Mouse (Mus musculus): Measurements from ENCODE around the gene Nfyc. TPM values are rescaled to one million over a fixed set of nuclear protein-coding genes. Genes with fewer than 3 reads are reported as not detected.

Nfyc gene
- total and polyA plus RNA-seq, 2 experiments from 2014 or later: 91.1 to 174 TPM

DNA sequence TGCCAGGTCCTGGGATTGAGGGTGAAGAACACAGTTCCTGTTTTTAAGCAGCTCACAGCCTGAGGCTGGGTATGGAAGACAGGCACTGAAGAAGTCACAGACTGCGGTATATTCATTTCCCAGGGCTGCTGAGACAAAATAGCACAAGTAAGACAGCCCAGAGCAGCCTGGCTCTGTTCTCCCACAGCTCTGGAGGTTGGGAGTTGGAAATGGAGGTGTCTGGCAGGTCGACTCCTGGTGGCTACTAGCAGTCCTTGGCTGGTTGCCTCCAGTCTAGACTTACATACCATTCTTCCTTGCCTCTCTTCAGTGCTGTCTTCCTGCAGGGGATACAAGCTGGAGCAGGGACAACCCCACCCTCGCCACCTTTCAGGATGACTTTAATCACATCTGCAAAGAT is 37.6 kb upstream of the Nfyc start:
- ATAC-seq (ENCODE audit: insufficient read depth, low read depth): no peak
- no peaks in the 10 kb centered on the region for H3K9me3 ChIP-seq (replicated peaks; ENCODE audit: control insufficient read depth, low read length)
- no peaks in the 10 kb centered on the region for H3K36me3 ChIP-seq (replicated peaks; ENCODE audit: control insufficient read depth, insufficient read depth, low read length)
- no peak overlapping the region for H3K9ac ChIP-seq (replicated peaks; ENCODE audit: low read depth, low read length)
- DNase-seq (ENCODE audit: low spot score): no peak
- H3K27ac ChIP-seq (ENCODE audit: low read depth): no peak overlapping the region
- no peaks in the 10 kb centered on the region for H3K27me3 ChIP-seq (ENCODE audit: control insufficient read depth, insufficient read depth, low read length)
- TF ChIP-seq CTCF (IDR thresholded peaks at IDR 0.05; ENCODE audit: low read depth): no peak
- no peak for TF ChIP-seq EP300 (IDR thresholded peaks at IDR 0.05; ENCODE audit: low read depth)
- 63% methylated on average over 3 of the region's 3 CpGs for WGBS
- no peaks in the 10 kb centered on the region for H3K4me1 ChIP-seq (ENCODE audit: control insufficient read depth, insufficient read depth)
- H3K4me2 ChIP-seq (ENCODE audit: low read depth, low read length): no peak overlapping the region
- no peak overlapping the region for H3K4me3 ChIP-seq (ENCODE audit: low read depth, low read length)

DNA sequence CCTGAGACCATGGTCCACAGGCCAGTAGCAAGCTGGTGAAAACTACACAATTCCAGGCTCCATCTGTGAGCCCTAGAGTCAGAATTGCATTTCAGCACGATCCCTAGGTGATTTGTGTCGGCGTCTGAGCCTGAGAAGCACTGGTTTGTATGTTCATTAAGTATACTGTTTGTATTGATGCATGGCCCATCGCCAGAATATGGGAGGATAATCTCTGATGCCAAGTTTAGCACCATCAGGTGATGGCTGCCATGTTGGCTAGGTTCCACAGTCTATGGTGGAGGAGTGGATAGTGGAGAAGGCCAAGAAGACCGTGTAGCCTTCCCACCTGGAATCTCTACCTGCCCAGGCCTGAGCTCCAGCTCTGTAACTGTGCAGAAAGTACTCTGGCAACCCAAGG is 36.9 kb upstream of the Nfyc start:
- H3K27ac ChIP-seq (ENCODE audit: low read depth): no peak overlapping the region
- 59% methylated on average over 5 of the region's 5 CpGs for WGBS
- no peak overlapping the region for H3K9ac ChIP-seq (replicated peaks; ENCODE audit: low read depth, low read length)
- DNase-seq (ENCODE audit: low spot score) (no peak), ATAC-seq (ENCODE audit: insufficient read depth, low read depth) (no peak)
- TF ChIP-seq EP300 (IDR thresholded peaks at IDR 0.05; ENCODE audit: low read depth): no peak
- TF ChIP-seq CTCF (IDR thresholded peaks at IDR 0.05; ENCODE audit: low read depth): no peak
- no peaks in the 10 kb centered on the region for H3K4me1 ChIP-seq (ENCODE audit: control insufficient read depth, insufficient read depth)
- no peaks in the 10 kb centered on the region for H3K36me3 ChIP-seq (replicated peaks; ENCODE audit: control insufficient read depth, insufficient read depth, low read length)
- no peaks in the 10 kb centered on the region for H3K27me3 ChIP-seq (ENCODE audit: control insufficient read depth, insufficient read depth, low read length)
- H3K4me2 ChIP-seq (ENCODE audit: low read depth, low read length): no peak overlapping the region
- H3K9me3 ChIP-seq (replicated peaks; ENCODE audit: control insufficient read depth, low read length): no peaks in the 10 kb centered on the region
- H3K4me3 ChIP-seq (ENCODE audit: low read depth, low read length): no peak overlapping the region

- DNase-seq (ENCODE audit: low spot score): peak; percentile 28
- no peak for TF ChIP-seq EP300 (IDR thresholded peaks at IDR 0.05; ENCODE audit: low read depth)
- TF ChIP-seq CTCF (IDR thresholded peaks at IDR 0.05; ENCODE audit: low read depth): no peak
- Histone ChIP-seq H3K4me1 (ENCODE audit: control insufficient read depth, insufficient read depth) (no peaks in the 10 kb centered on the region), H3K9me3 (replicated peaks; ENCODE audit: control insufficient read depth, low read length) (no peaks in the 10 kb centered on the region), H3K27me3 (ENCODE audit: control insufficient read depth, insufficient read depth, low read length) (no peaks in the 10 kb centered on the region), H3K27ac (ENCODE audit: low read depth) (no peak overlapping the region), H3K9ac (replicated peaks; ENCODE audit: low read depth, low read length) (no peak overlapping the region), H3K36me3 (replicated peaks; ENCODE audit: control insufficient read depth, insufficient read depth, low read length) (no peaks in the 10 kb centered on the region), H3K4me2 (ENCODE audit: low read depth, low read length) (no peak overlapping the region), H3K4me3 (ENCODE audit: low read depth, low read length) (no peak overlapping the region)
- 5% methylated on average over 6 of the region's 6 CpGs for WGBS
- ATAC-seq (ENCODE audit: insufficient read depth, low read depth): no peak
Observed at GRCm38 (mm10) chr4:120866211-120866610, 34.8 kb upstream of the Nfyc start.

- Histone ChIP-seq H3K9ac (replicated peaks; ENCODE audit: low read depth, low read length) (no peak overlapping the region), H3K4me1 (ENCODE audit: control insufficient read depth, insufficient read depth) (0 out of 2 replicates have a peak, but pooled peaks cover 1% of the 10 kb centered on the region), H3K27me3 (ENCODE audit: control insufficient read depth, insufficient read depth, low read length) (peaks cover 20% of the 10 kb centered on the region), H3K4me2 (ENCODE audit: low read depth, low read length) (no peak overlapping the region), H3K4me3 (ENCODE audit: low read depth, low read length) (no peak overlapping the region), H3K9me3 (replicated peaks; ENCODE audit: control insufficient read depth, low read length) (no peaks in the 10 kb centered on the region), H3K36me3 (replicated peaks; ENCODE audit: control insufficient read depth, insufficient read depth, low read length) (no peaks in the 10 kb centered on the region), H3K27ac (ENCODE audit: low read depth) (no peak overlapping the region)
- TF ChIP-seq CTCF (IDR thresholded peaks at IDR 0.05; ENCODE audit: low read depth): no peak
- no peak for TF ChIP-seq EP300 (IDR thresholded peaks at IDR 0.05; ENCODE audit: low read depth)
- ATAC-seq (ENCODE audit: insufficient read depth, low read depth): no peak
- 16% methylated on average over 7 of the region's 7 CpGs for WGBS
- DNase-seq (ENCODE audit: low spot score): no peak
Observed at GRCm38 (mm10) chr4:120859865-120860264, 28.5 kb upstream of the Nfyc start.

DNA sequence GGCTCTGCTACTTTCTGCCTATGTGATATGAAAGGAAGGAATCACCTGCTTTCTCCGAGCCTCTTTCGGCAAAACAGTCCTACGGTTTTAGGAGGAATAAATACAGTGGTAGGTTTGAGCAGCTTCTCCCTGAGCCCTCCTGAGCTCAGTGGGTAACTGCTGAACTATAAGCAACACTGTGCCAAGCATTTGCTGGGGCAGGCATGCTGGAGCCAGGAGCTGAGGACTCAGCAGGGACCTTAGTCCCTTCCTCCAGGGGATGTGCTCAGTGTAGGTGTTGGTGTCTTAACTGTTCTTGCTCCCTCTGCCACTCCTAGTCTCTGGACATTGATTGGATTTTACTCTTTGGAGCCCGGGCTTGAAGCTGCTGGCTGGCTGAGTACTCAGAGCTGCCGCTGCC is 25.0 kb upstream of the Nfyc start:
- Histone ChIP-seq H3K36me3 (replicated peaks; ENCODE audit: control insufficient read depth, insufficient read depth, low read length) (no peaks in the 10 kb centered on the region), H3K4me2 (ENCODE audit: low read depth, low read length) (no peak overlapping the region), H3K9me3 (replicated peaks; ENCODE audit: control insufficient read depth, low read length) (peaks cover 6% of the 10 kb centered on the region; the same call in 1 of the 2 replicates), H3K27ac (ENCODE audit: low read depth) (no peak overlapping the region), H3K9ac (replicated peaks; ENCODE audit: low read depth, low read length) (no peak overlapping the region), H3K4me1 (ENCODE audit: control insufficient read depth, insufficient read depth) (0 out of 2 replicates have a peak, but pooled peaks cover 5% of the 10 kb centered on the region), H3K27me3 (ENCODE audit: control insufficient read depth, insufficient read depth, low read length) (peaks cover 44% of the 10 kb centered on the region), H3K4me3 (ENCODE audit: low read depth, low read length) (no peak overlapping the region)
- WGBS: 49% methylated on average over 5 of the region's 5 CpGs
- TF ChIP-seq EP300 (IDR thresholded peaks at IDR 0.05; ENCODE audit: low read depth): no peak
- no peak for TF ChIP-seq CTCF (IDR thresholded peaks at IDR 0.05; ENCODE audit: low read depth)
- ATAC-seq (ENCODE audit: insufficient read depth, low read depth): no peak
- no peak for DNase-seq (ENCODE audit: low spot score)

DNA sequence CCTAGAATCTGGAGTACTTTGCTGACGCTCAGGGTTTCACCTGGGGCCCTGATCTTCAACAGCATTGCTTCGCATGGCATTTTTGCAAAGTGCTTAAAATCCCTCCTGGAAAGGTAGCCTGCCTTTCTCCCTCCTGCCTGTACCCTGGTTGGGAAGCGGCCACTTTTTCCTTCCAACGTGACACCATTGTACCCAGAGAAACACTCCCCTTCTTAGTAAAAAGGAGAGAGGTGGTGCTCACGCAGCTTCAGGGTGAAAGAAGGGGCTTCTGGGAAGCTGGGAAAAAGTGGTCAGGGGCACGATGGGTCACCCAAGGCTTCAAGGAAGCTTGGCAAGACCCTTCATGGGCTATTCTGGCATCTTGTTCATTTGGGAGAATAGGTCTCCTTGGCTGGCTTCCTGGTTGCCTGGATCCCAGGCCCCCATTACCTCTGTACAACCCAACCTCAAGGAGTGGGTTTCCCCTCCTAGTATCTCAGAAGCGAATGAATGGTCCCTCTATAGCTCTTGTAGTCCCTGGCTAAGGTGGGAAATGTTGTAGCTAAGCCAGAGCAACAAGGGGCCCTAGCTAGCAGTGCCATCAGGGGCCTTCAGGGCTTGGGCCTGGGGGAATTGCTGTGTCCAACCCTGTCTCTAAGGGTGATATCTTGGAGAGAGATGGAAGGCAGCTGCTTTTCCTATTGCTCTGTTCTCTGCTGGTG is 24.1 kb upstream of the Nfyc start:
- Histone ChIP-seq H3K4me1 (ENCODE audit: control insufficient read depth, insufficient read depth) (0 out of 2 replicates have a peak, but pooled peaks cover 5% of the 10 kb centered on the region), H3K27me3 (ENCODE audit: control insufficient read depth, insufficient read depth, low read length) (peaks cover 44% of the 10 kb centered on the region), H3K27ac (ENCODE audit: low read depth) (no peak overlapping the region), H3K4me3 (ENCODE audit: low read depth, low read length) (peak overlapping the region; percentile 56; the same call in 1 of the 2 replicates), H3K4me2 (ENCODE audit: low read depth, low read length) (peak overlapping the region; percentile 90), H3K9ac (replicated peaks; ENCODE audit: low read depth, low read length) (no peak overlapping the region), H3K36me3 (replicated peaks; ENCODE audit: control insufficient read depth, insufficient read depth, low read length) (no peaks in the 10 kb centered on the region), H3K9me3 (replicated peaks; ENCODE audit: control insufficient read depth, low read length) (peaks cover 6% of the 10 kb centered on the region; the same call in 1 of the 2 replicates)
- WGBS: 48% methylated on average over 7 of the region's 7 CpGs
- ATAC-seq (ENCODE audit: insufficient read depth, low read depth): no peak
- no peak for DNase-seq (ENCODE audit: low spot score)
- TF ChIP-seq EP300 (IDR thresholded peaks at IDR 0.05; ENCODE audit: low read depth) (no peak), CTCF (IDR thresholded peaks at IDR 0.05; ENCODE audit: low read depth) (no peak)

Measured in heart, postnatal 0 days (tissue).